ENCODE assay signal across 12 mouse cellular contexts in genomic region chr9:21219820-21220219, GRCm38 (mm10). TPM values are rescaled to one million over a fixed set of nuclear protein-coding genes. Genes with fewer than 3 reads are reported as not detected.
DNase-seq lines count a peak whose midpoint lies in the region; ATAC-seq and TF ChIP-seq lines count a peak whose summit lies in the region.
"Had no signal": no experiment of that assay in that cellular context is flagged by ENCODE, and none has a peak within 500 bp of the region (broad histone marks: within the 10 kb centered on the region; RNA-seq: fewer than 3 reads in every experiment).

No protein-coding gene starts in this region.

- no peaks in the 10 kb centered on the region for H3K27me3 ChIP-seq in hindbrain, postnatal 0 days (ENCODE audit: insufficient read depth, low read length)
- H3K27me3 ChIP-seq in hindbrain, embryonic 12.5 days = peaks cover under 1% of the 10 kb centered on the region
- no peaks in the 10 kb centered on the region for H3K27me3 ChIP-seq in heart, embryonic 11.5 days (ENCODE audit: control insufficient read depth, insufficient read depth, low read length)
- H3K27me3 ChIP-seq: intestine, embryonic 15.5 days had no signal

- TF ChIP-seq CTCF in hindbrain, postnatal 0 days (IDR thresholded peaks at IDR 0.05; ENCODE audit: low read depth) = 0 out of 2 replicates have a peak, but pooled peaks have one; percentile 37

- H3K9me3 ChIP-seq in hindbrain, postnatal 0 days (ENCODE audit: low read length) = no peaks in the 10 kb centered on the region
- no peaks in the 10 kb centered on the region; the same call in 1 of the 2 replicates for H3K9me3 ChIP-seq in hindbrain, embryonic 12.5 days (replicated peaks)
- H3K9me3 ChIP-seq in heart, embryonic 11.5 days (replicated peaks; ENCODE audit: control insufficient read depth, low read length) = no peaks in the 10 kb centered on the region; the same call in 1 of the 2 replicates
- H3K9me3 ChIP-seq: intestine, embryonic 15.5 days had no signal

- 0 out of 2 replicates have a peak, but pooled peaks cover 3% of the 10 kb centered on the region for H3K4me1 ChIP-seq in hindbrain, postnatal 0 days (ENCODE audit: insufficient read depth, low read length)
- peaks cover 14% of the 10 kb centered on the region for H3K4me1 ChIP-seq in hindbrain, embryonic 12.5 days
- peaks cover 6% of the 10 kb centered on the region for H3K4me1 ChIP-seq in heart, embryonic 11.5 days (ENCODE audit: control insufficient read depth, insufficient read depth, low read length)

- DNase-seq in hindbrain, postnatal 0 days (ENCODE audit: low spot score) = no peak
- peak; percentile 40 for DNase-seq in right cerebral cortex, postnatal 4 days
- no peak for DNase-seq in right cerebral cortex, adult 2 months (ENCODE audit: low spot score in 2 of 2)
- peak; percentile 83 for DNase-seq in ES-CJ7 (ENCODE audit: low read depth, low spot score)
- DNase-seq in natural killer cell, adult 2 months (ENCODE audit: low spot score in 2 of 2) = peak; percentile 29 to 37
- no peak for DNase-seq in c-Kit-positive CD71-positive TER-119-positive erythroid progenitor cells, embryonic 14.5 days (ENCODE audit: low spot score)

- WGBS in hindbrain, postnatal 0 days = 48% methylated on average over 3 of the region's 3 CpGs
- 44% methylated on average over 3 of the region's 3 CpGs for WGBS in hindbrain, embryonic 12.5 days
- 57% methylated on average over 3 of the region's 3 CpGs for WGBS in heart, embryonic 11.5 days (ENCODE audit: insufficient replicate concordance)

- no peak overlapping the region for H3K9ac ChIP-seq in hindbrain, postnatal 0 days (replicated peaks; ENCODE audit: low read length)
- no peak overlapping the region for H3K9ac ChIP-seq in hindbrain, embryonic 12.5 days
- no peak overlapping the region for H3K9ac ChIP-seq in heart, embryonic 11.5 days (ENCODE audit: low read depth, low read length)
- H3K9ac ChIP-seq: intestine, embryonic 15.5 days had no signal

- ATAC-seq in hindbrain, postnatal 0 days = no peak
- ATAC-seq in hindbrain, embryonic 12.5 days (ENCODE audit: low FRiP score) = no peak
- ATAC-seq in heart, embryonic 11.5 days (replicated peaks; ENCODE audit: insufficient number of reproducible peaks, low FRiP score, low TSS enrichment) = no peak

- H3K4me3 ChIP-seq in hindbrain, postnatal 0 days (ENCODE audit: low read length) = no peak overlapping the region
- H3K4me3 ChIP-seq in hindbrain, embryonic 12.5 days = no peak overlapping the region
- no peak overlapping the region for H3K4me3 ChIP-seq in heart, embryonic 11.5 days (ENCODE audit: low read depth, low read length)

- H3K36me3 ChIP-seq in hindbrain, postnatal 0 days (ENCODE audit: insufficient read depth, low read length) = no peaks in the 10 kb centered on the region
- H3K36me3 ChIP-seq in hindbrain, embryonic 12.5 days = no peaks in the 10 kb centered on the region
- H3K36me3 ChIP-seq in heart, embryonic 11.5 days (ENCODE audit: control insufficient read depth, insufficient read depth, low read length) = no peaks in the 10 kb centered on the region
- H3K36me3 ChIP-seq: intestine, embryonic 15.5 days had no signal

- H3K4me2 ChIP-seq in hindbrain, postnatal 0 days (ENCODE audit: low read depth, low read length) = no peak overlapping the region
- H3K4me2 ChIP-seq in hindbrain, embryonic 12.5 days (replicated peaks) = no peak overlapping the region
- no peak overlapping the region for H3K4me2 ChIP-seq in heart, embryonic 11.5 days

- no peak overlapping the region for H3K27ac ChIP-seq in hindbrain, postnatal 0 days
- no peak overlapping the region for H3K27ac ChIP-seq in hindbrain, embryonic 12.5 days
- H3K27ac ChIP-seq in heart, embryonic 11.5 days (ENCODE audit: low read depth, low read length) = no peak overlapping the region
- H3K27ac ChIP-seq: intestine, embryonic 15.5 days; left cerebral cortex, adult 2 months had no signal

RNA-seq across cellular contexts. Expression of gene Keap1, which starts 19.3 kb away (rescaled TPM):
- 74.9 and 98.9 TPM in 2 replicates for total RNA-seq in hindbrain, postnatal 0 days (2014; rRNA removed)
- 59.4 and 60.9 TPM in 2 replicates for polyA plus RNA-seq in hindbrain, postnatal 0 days (2015; fragmentation: Nextera tagmentation; extraction: Ambion mirVana)
- polyA plus RNA-seq in hindbrain, embryonic 12.5 days (2016; fragmentation: Nextera tagmentation; extraction: Ambion mirVana) = 54.8 and 55.6 TPM in 2 replicates
- polyA plus RNA-seq in heart, embryonic 11.5 days (2014; fragmentation: Nextera tagmentation; extraction: Ambion mirVana) = 22.3 and 35.7 TPM in 2 replicates

RNA-seq across cellular contexts. Expression of gene S1pr5, which starts 28.4 kb away (rescaled TPM):
- 4.9 and 8.2 TPM in 2 replicates for total RNA-seq in hindbrain, postnatal 0 days (2014; rRNA removed)
- polyA plus RNA-seq in hindbrain, postnatal 0 days (2015; fragmentation: Nextera tagmentation; extraction: Ambion mirVana) = 2.9 and 3.1 TPM in 2 replicates
- polyA plus RNA-seq in hindbrain, embryonic 12.5 days (2016; fragmentation: Nextera tagmentation; extraction: Ambion mirVana) = 1.5 and 1.9 TPM in 2 replicates
- 0.11 and 0.31 TPM in 2 replicates for polyA plus RNA-seq in heart, embryonic 11.5 days (2014; fragmentation: Nextera tagmentation; extraction: Ambion mirVana)
- polyA plus RNA-seq: erythroblast, embryonic 14.5 days; intestine, embryonic 15.5 days; large intestine, adult 2 months had no signal

RNA-seq across cellular contexts. Expression of gene Atg4d, which starts 45.3 kb away (rescaled TPM):
- total RNA-seq in hindbrain, postnatal 0 days (2014; rRNA removed) = 24.8 and 38.6 TPM in 2 replicates
- 32.1 and 35.5 TPM in 2 replicates for polyA plus RNA-seq in hindbrain, postnatal 0 days (2015; fragmentation: Nextera tagmentation; extraction: Ambion mirVana)
- 43.4 and 46.8 TPM in 2 replicates for polyA plus RNA-seq in hindbrain, embryonic 12.5 days (2016; fragmentation: Nextera tagmentation; extraction: Ambion mirVana)
- polyA plus RNA-seq in heart, embryonic 11.5 days (2014; fragmentation: Nextera tagmentation; extraction: Ambion mirVana) = 45.5 and 48.2 TPM in 2 replicates

RNA-seq across cellular contexts. Expression of gene Pde4a, which starts 54.3 kb away (rescaled TPM):
- 41.3 and 45.0 TPM in 2 replicates for total RNA-seq in hindbrain, postnatal 0 days (2014; rRNA removed)
- 46.4 and 47.7 TPM in 2 replicates for polyA plus RNA-seq in hindbrain, postnatal 0 days (2015; fragmentation: Nextera tagmentation; extraction: Ambion mirVana)
- polyA plus RNA-seq in hindbrain, embryonic 12.5 days (2016; fragmentation: Nextera tagmentation; extraction: Ambion mirVana) = 11.4 and 11.7 TPM in 2 replicates
- 7.6 and 8.3 TPM in 2 replicates for polyA plus RNA-seq in heart, embryonic 11.5 days (2014; fragmentation: Nextera tagmentation; extraction: Ambion mirVana)

Comparison
In these comparisons a context has a peak if more than half of its experiments do, and no peak if none do; other contexts are left out.
1. DNase-seq: peak in right cerebral cortex, postnatal 4 days (single experiment), ES-CJ7 (single experiment) and natural killer cell, adult 2 months (2 of 2); none in hindbrain, postnatal 0 days (single experiment), right cerebral cortex, adult 2 months (0 of 2) and c-Kit-positive CD71-positive TER-119-positive erythroid progenitor cells, embryonic 14.5 days (single experiment).